Mouse (Mus musculus): ENCODE data around the gene Ttc39a. TPM values are rescaled to one million over a fixed set of nuclear protein-coding genes. Genes with fewer than 3 reads are reported as not detected.

Gene Ttc39a
- polyA plus RNA-seq, 1 experiment from 2014 or later = 19.8 TPM

- ATAC-seq = no peak
- Histone ChIP-seq H3K9ac (ENCODE audit: low read depth, low read length) (no peak overlapping the region), H3K4me2 (ENCODE audit: low read depth, low read length) (no peak overlapping the region), H3K4me1 (ENCODE audit: control insufficient read depth, insufficient read depth, low read length) (peaks cover 5% of the 10 kb centered on the region; the same call in 1 of the 2 replicates), H3K4me3 (ENCODE audit: low read length) (no peak overlapping the region), H3K36me3 (ENCODE audit: control insufficient read depth, insufficient read depth, low read length) (no peaks in the 10 kb centered on the region), H3K27ac (ENCODE audit: low read length) (no peak overlapping the region), H3K27me3 (replicated peaks; ENCODE audit: control insufficient read depth, insufficient read depth, low read length) (no peaks in the 10 kb centered on the region), H3K9me3 (ENCODE audit: control insufficient read depth, low read length) (no peaks in the 10 kb centered on the region)
These were observed 65.2 kb downstream of the Ttc39a start for GRCm38 (mm10) chr4:109471606-109472005.

- no peak for ATAC-seq
- Histone ChIP-seq H3K4me3 (ENCODE audit: low read length) (no peak overlapping the region), H3K4me1 (ENCODE audit: control insufficient read depth, insufficient read depth, low read length) (peaks cover 5% of the 10 kb centered on the region; the same call in 1 of the 2 replicates), H3K36me3 (ENCODE audit: control insufficient read depth, insufficient read depth, low read length) (no peaks in the 10 kb centered on the region), H3K27ac (ENCODE audit: low read length) (no peak overlapping the region), H3K4me2 (ENCODE audit: low read depth, low read length) (no peak overlapping the region), H3K27me3 (replicated peaks; ENCODE audit: control insufficient read depth, insufficient read depth, low read length) (no peaks in the 10 kb centered on the region), H3K9me3 (ENCODE audit: control insufficient read depth, low read length) (no peaks in the 10 kb centered on the region), H3K9ac (ENCODE audit: low read depth, low read length) (no peak overlapping the region)
- 88% methylated on average over 3 of the region's 3 CpGs for WGBS
These were observed 66.1 kb downstream of the Ttc39a start for GRCm38 (mm10) chr4:109472566-109472965.

- Histone ChIP-seq H3K9me3 (ENCODE audit: control insufficient read depth, low read length) (no peaks in the 10 kb centered on the region), H3K4me3 (ENCODE audit: low read length) (peak overlapping the region; percentile 17; the same call in 1 of the 2 replicates), H3K4me1 (ENCODE audit: control insufficient read depth, insufficient read depth, low read length) (peaks cover 5% of the 10 kb centered on the region; the same call in 1 of the 2 replicates), H3K9ac (ENCODE audit: low read depth, low read length) (no peak overlapping the region), H3K27ac (ENCODE audit: low read length) (no peak overlapping the region), H3K27me3 (replicated peaks; ENCODE audit: control insufficient read depth, insufficient read depth, low read length) (no peaks in the 10 kb centered on the region), H3K4me2 (ENCODE audit: low read depth, low read length) (peak overlapping the region; percentile 66), H3K36me3 (ENCODE audit: control insufficient read depth, insufficient read depth, low read length) (no peaks in the 10 kb centered on the region)
- WGBS = 37% methylated on average over 2 of the region's 2 CpGs
- no peak for ATAC-seq
These were observed 68.7 kb downstream of the Ttc39a start for GRCm38 (mm10) chr4:109475078-109475477.

GRCm38 (mm10) chr4:109475577-109476553 is 69.4 kb downstream of the Ttc39a start:
- H3K36me3 ChIP-seq (ENCODE audit: control insufficient read depth, insufficient read depth, low read length) = no peaks in the 10 kb centered on the region
- H3K4me2 ChIP-seq (ENCODE audit: low read depth, low read length) = peak overlapping the region; percentile 66
- peaks cover 5% of the 10 kb centered on the region; the same call in 1 of the 2 replicates for H3K4me1 ChIP-seq (ENCODE audit: control insufficient read depth, insufficient read depth, low read length)
- ATAC-seq = peak; percentile 67
- peak overlapping the region; percentile 95 for H3K27ac ChIP-seq (ENCODE audit: low read length)
- no peaks in the 10 kb centered on the region for H3K9me3 ChIP-seq (ENCODE audit: control insufficient read depth, low read length)
- H3K27me3 ChIP-seq (replicated peaks; ENCODE audit: control insufficient read depth, insufficient read depth, low read length) = no peaks in the 10 kb centered on the region
- H3K4me3 ChIP-seq (ENCODE audit: low read length) = peak overlapping the region; percentile 93
- WGBS = under 1% methylated on average over 62 of the region's 68 CpGs
- peak overlapping the region; percentile 99 for H3K9ac ChIP-seq (ENCODE audit: low read depth, low read length)

- WGBS = 0% methylated on average over 37 of the region's 39 CpGs
- peak overlapping the region; percentile 93 for H3K4me3 ChIP-seq (ENCODE audit: low read length)
- H3K9me3 ChIP-seq (ENCODE audit: control insufficient read depth, low read length) = no peaks in the 10 kb centered on the region
- peak overlapping the region; percentile 66 for H3K4me2 ChIP-seq (ENCODE audit: low read depth, low read length)
- peak overlapping the region; percentile 95 for H3K27ac ChIP-seq (ENCODE audit: low read length)
- H3K27me3 ChIP-seq (replicated peaks; ENCODE audit: control insufficient read depth, insufficient read depth, low read length) = no peaks in the 10 kb centered on the region
- peak overlapping the region; percentile 99 for H3K9ac ChIP-seq (ENCODE audit: low read depth, low read length)
- peaks cover 5% of the 10 kb centered on the region; the same call in 1 of the 2 replicates for H3K4me1 ChIP-seq (ENCODE audit: control insufficient read depth, insufficient read depth, low read length)
- H3K36me3 ChIP-seq (ENCODE audit: control insufficient read depth, insufficient read depth, low read length) = no peaks in the 10 kb centered on the region
- ATAC-seq = peak; percentile 99
These were observed 70.2 kb downstream of the Ttc39a start for GRCm38 (mm10) chr4:109476554-109477014.

GRCm38 (mm10) chr4:109477454-109477853 is 71.0 kb downstream of the Ttc39a start:
- no peak for ATAC-seq
- no peak overlapping the region for H3K9ac ChIP-seq (ENCODE audit: low read depth, low read length)
- H3K27me3 ChIP-seq (replicated peaks; ENCODE audit: control insufficient read depth, insufficient read depth, low read length) = no peaks in the 10 kb centered on the region
- H3K4me1 ChIP-seq (ENCODE audit: control insufficient read depth, insufficient read depth, low read length) = peaks cover 5% of the 10 kb centered on the region; the same call in 1 of the 2 replicates
- no peak overlapping the region for H3K4me3 ChIP-seq (ENCODE audit: low read length)
- no peaks in the 10 kb centered on the region for H3K36me3 ChIP-seq (ENCODE audit: control insufficient read depth, insufficient read depth, low read length)
- H3K9me3 ChIP-seq (ENCODE audit: control insufficient read depth, low read length) = no peaks in the 10 kb centered on the region
- no peak overlapping the region for H3K27ac ChIP-seq (ENCODE audit: low read length)
- no peak overlapping the region for H3K4me2 ChIP-seq (ENCODE audit: low read depth, low read length)
- 87% methylated on average over 3 of the region's 3 CpGs for WGBS

GRCm38 (mm10) chr4:109481424-109481823 is 75.0 kb downstream of the Ttc39a start:
- no peak for ATAC-seq

GRCm38 (mm10) chr4:109482701-109483100 is 76.3 kb downstream of the Ttc39a start:
- no peaks in the 10 kb centered on the region for H3K9me3 ChIP-seq (ENCODE audit: control insufficient read depth, low read length)
- H3K27me3 ChIP-seq (replicated peaks; ENCODE audit: control insufficient read depth, insufficient read depth, low read length) = no peaks in the 10 kb centered on the region
- no peak overlapping the region for H3K27ac ChIP-seq (ENCODE audit: low read length)
- no peak overlapping the region for H3K4me3 ChIP-seq (ENCODE audit: low read length)
- H3K4me1 ChIP-seq (ENCODE audit: control insufficient read depth, insufficient read depth, low read length) = no peaks in the 10 kb centered on the region
- H3K36me3 ChIP-seq (ENCODE audit: control insufficient read depth, insufficient read depth, low read length) = no peaks in the 10 kb centered on the region
- no peak for ATAC-seq
- H3K4me2 ChIP-seq (ENCODE audit: low read depth, low read length) = no peak overlapping the region
- 78% methylated on average over 1 of the region's 1 CpGs for WGBS
- H3K9ac ChIP-seq (ENCODE audit: low read depth, low read length) = no peak overlapping the region

More at GRCm38 (mm10) chr4:109481424-109481823, 75.0 kb downstream of the Ttc39a start:
- Histone ChIP-seq H3K4me3 (ENCODE audit: low read length) (no peak overlapping the region), H3K4me2 (ENCODE audit: low read depth, low read length) (no peak overlapping the region), H3K9me3 (ENCODE audit: control insufficient read depth, low read length) (no peaks in the 10 kb centered on the region), H3K9ac (ENCODE audit: low read depth, low read length) (no peak overlapping the region), H3K4me1 (ENCODE audit: control insufficient read depth, insufficient read depth, low read length) (no peaks in the 10 kb centered on the region), H3K27me3 (replicated peaks; ENCODE audit: control insufficient read depth, insufficient read depth, low read length) (no peaks in the 10 kb centered on the region), H3K36me3 (ENCODE audit: control insufficient read depth, insufficient read depth, low read length) (no peaks in the 10 kb centered on the region), H3K27ac (ENCODE audit: low read length) (no peak overlapping the region)
- 84% methylated on average over 2 of the region's 2 CpGs for WGBS

- Histone ChIP-seq H3K9me3 (ENCODE audit: control insufficient read depth, low read length) (no peaks in the 10 kb centered on the region), H3K4me3 (ENCODE audit: low read length) (no peak within 1 kb of the TSS), H3K4me1 (ENCODE audit: control insufficient read depth, insufficient read depth, low read length) (no peaks in the 10 kb centered on the region), H3K27ac (ENCODE audit: low read length) (no peak within 1 kb of the TSS), H3K36me3 (ENCODE audit: control insufficient read depth, insufficient read depth, low read length) (no peaks in the 10 kb centered on the region), H3K9ac (ENCODE audit: low read depth, low read length) (no peak within 1 kb of the TSS), H3K27me3 (replicated peaks; ENCODE audit: control insufficient read depth, insufficient read depth, low read length) (no peaks in the 10 kb centered on the region), H3K4me2 (ENCODE audit: low read depth, low read length) (no peak within 1 kb of the TSS)
- no peak for ATAC-seq
- WGBS = 78% methylated on average over 3 of the region's 3 CpGs
These were observed 78.2 kb downstream of the Ttc39a start, which contains the start of gene Rnf11 for GRCm38 (mm10) chr4:109484621-109485020. Gene Rnf11 (minus strand): TSS chr4:109484728.

Measured in intestine, embryonic 16.5 days (tissue).